Mouse (Mus musculus) spleen, adult 18-20 months (tissue): ENCODE data around the gene Zfp950.
"Not testable (repeated sequence)": the region's sequence is repeated elsewhere in the genome, so short reads cannot be mapped to it uniquely, and the experiment has no call there.

Experiments used
- DNase-seq, 2 experiments: peaks; one replicate each; pipeline ENCODE4 v3.0.0; 2022; ENCODE audit warnings: mixed read lengths in 2 of 2

Zfp950 gene

GRCm38 (mm10) chr19:61140342-61141206 lies at the start of gene Zfp950:
Zfp950 (minus strand) TSS chr19:61140840.
- peak; percentile 63 to 69 for DNase-seq

GRCm38 (mm10) chr19:61183590-61183989 lies 43.0 kb upstream of the Zfp950 start, which contains the start of gene Gm6020:
Gm6020 (plus strand) TSS chr19:61183890.
- DNase-seq, result not testable (repeated sequence)

- DNase-seq, result no peak
Observed at GRCm38 (mm10) chr19:61175756-61176324, 35.2 kb upstream of the Zfp950 start, which contains the start of gene Gm7102. Gm7102 (minus strand) TSS chr19:61176309.

- DNase-seq, result peak; percentile 68 to 73
Observed at GRCm38 (mm10) chr19:61151701-61152420, 11.2 kb upstream of the Zfp950 start.

GRCm38 (mm10) chr19:61151372-61151700 lies 10.7 kb upstream of the Zfp950 start:
- DNase-seq, result peak; percentile 38 to 44

- DNase-seq, result no peak
Observed at GRCm38 (mm10) chr19:61141299-61141698, 659 bp upstream of the Zfp950 start.

GRCm38 (mm10) chr19:61138655-61139054 lies 2.0 kb downstream of the Zfp950 start:
- DNase-seq, result no peak

- DNase-seq, result no peak
Observed at GRCm38 (mm10) chr19:61131096-61131495, 9.5 kb downstream of the Zfp950 start.

GRCm38 (mm10) chr19:61110184-61110583 lies 30.5 kb downstream of the Zfp950 start:
- DNase-seq, result peak in 1 of 2 experiments; percentile 34

GRCm38 (mm10) chr19:61097764-61098163 lies 42.9 kb downstream of the Zfp950 start:
- no peak for DNase-seq

- DNase-seq, result no peak
Observed at GRCm38 (mm10) chr19:61096776-61097175, 43.9 kb downstream of the Zfp950 start.

GRCm38 (mm10) chr19:61090541-61090940 lies 50.1 kb downstream of the Zfp950 start:
- no peak for DNase-seq

GRCm38 (mm10) chr19:61089001-61089400 lies 51.6 kb downstream of the Zfp950 start:
- DNase-seq, result no peak

GRCm38 (mm10) chr19:61087781-61088180 lies 52.9 kb downstream of the Zfp950 start:
- DNase-seq, result no peak

GRCm38 (mm10) chr19:61085217-61085616 lies 55.4 kb downstream of the Zfp950 start:
- DNase-seq, result no peak

- DNase-seq, result peak; percentile 75 to 90
Observed at GRCm38 (mm10) chr19:61084149-61084940, 56.3 kb downstream of the Zfp950 start.

GRCm38 (mm10) chr19:61083006-61083405 lies 57.6 kb downstream of the Zfp950 start:
- DNase-seq, result no peak

- DNase-seq, result no peak
Observed at GRCm38 (mm10) chr19:61080251-61080749, 60.3 kb downstream of the Zfp950 start.

GRCm38 (mm10) chr19:61078622-61079021 lies 62.0 kb downstream of the Zfp950 start:
- no peak for DNase-seq

GRCm38 (mm10) chr19:61065011-61065410 lies 75.6 kb downstream of the Zfp950 start:
- no peak for DNase-seq

GRCm38 (mm10) chr19:61064386-61064785 lies 76.3 kb downstream of the Zfp950 start:
- DNase-seq, result no peak

GRCm38 (mm10) chr19:61057581-61057980 lies 83.1 kb downstream of the Zfp950 start:
- peak in 1 of 2 experiments; percentile 12 for DNase-seq
